Mouse (Mus musculus): ENCODE measurements around the gene Plxnc1. TPM values are rescaled to one million over a fixed set of nuclear protein-coding genes. Genes with fewer than 3 reads are reported as not detected.

The Plxnc1 gene
- total RNA-seq, 1 experiment from 2014 or later, result 61.7 TPM

GRCm38 (mm10) chr10:94958311-94958710 is 13.7 kb upstream of the Plxnc1 start:
- ATAC-seq (replicated peaks; ENCODE audit: low read depth, poor library complexity, severe bottlenecking), result peak; percentile 55

- no peak for ATAC-seq (replicated peaks; ENCODE audit: low read depth, poor library complexity, severe bottlenecking)
Measured at GRCm38 (mm10) chr10:94957705-94958104, 13.1 kb upstream of the Plxnc1 start.

GRCm38 (mm10) chr10:94947915-94948675 is 3.5 kb upstream of the Plxnc1 start:
- ATAC-seq (replicated peaks; ENCODE audit: low read depth, poor library complexity, severe bottlenecking), result 0 out of 2 replicates have a peak, but pooled peaks have one; percentile 20

GRCm38 (mm10) chr10:94947386-94947785 is 2.8 kb upstream of the Plxnc1 start:
- ATAC-seq (replicated peaks; ENCODE audit: low read depth, poor library complexity, severe bottlenecking), result no peak

GRCm38 (mm10) chr10:94945206-94945711 is 624 bp upstream of the Plxnc1 start:
- no peak for ATAC-seq (replicated peaks; ENCODE audit: low read depth, poor library complexity, severe bottlenecking)

GRCm38 (mm10) chr10:94943846-94944690 is 567 bp downstream of the Plxnc1 start:
- no peak for ATAC-seq (replicated peaks; ENCODE audit: low read depth, poor library complexity, severe bottlenecking)

GRCm38 (mm10) chr10:94943401-94943845 is 1.2 kb downstream of the Plxnc1 start:
- ATAC-seq (replicated peaks; ENCODE audit: low read depth, poor library complexity, severe bottlenecking), result peak; percentile 4; the same call in 1 of the 2 replicates

GRCm38 (mm10) chr10:94942449-94943041 is 2.1 kb downstream of the Plxnc1 start:
- peak; percentile 67 for ATAC-seq (replicated peaks; ENCODE audit: low read depth, poor library complexity, severe bottlenecking)

- no peak for ATAC-seq (replicated peaks; ENCODE audit: low read depth, poor library complexity, severe bottlenecking)
Measured at GRCm38 (mm10) chr10:94941551-94941950, 3.1 kb downstream of the Plxnc1 start.

GRCm38 (mm10) chr10:94940786-94941185 is 3.8 kb downstream of the Plxnc1 start:
- ATAC-seq (replicated peaks; ENCODE audit: low read depth, poor library complexity, severe bottlenecking), result no peak

- no peak for ATAC-seq (replicated peaks; ENCODE audit: low read depth, poor library complexity, severe bottlenecking)
Measured at GRCm38 (mm10) chr10:94940061-94940460, 4.6 kb downstream of the Plxnc1 start.

- peak; percentile 36 for ATAC-seq (replicated peaks; ENCODE audit: low read depth, poor library complexity, severe bottlenecking)
Measured at GRCm38 (mm10) chr10:94938899-94939298, 5.7 kb downstream of the Plxnc1 start.

- ATAC-seq (replicated peaks; ENCODE audit: low read depth, poor library complexity, severe bottlenecking), result no peak
Measured at GRCm38 (mm10) chr10:94938320-94938719, 6.3 kb downstream of the Plxnc1 start.

GRCm38 (mm10) chr10:94935270-94935669 is 9.4 kb downstream of the Plxnc1 start:
- ATAC-seq (replicated peaks; ENCODE audit: low read depth, poor library complexity, severe bottlenecking), result peak; percentile 45

- no peak for ATAC-seq (replicated peaks; ENCODE audit: low read depth, poor library complexity, severe bottlenecking)
Measured at GRCm38 (mm10) chr10:94934151-94934614, 10.5 kb downstream of the Plxnc1 start.

- peak; percentile 83 for ATAC-seq (replicated peaks; ENCODE audit: low read depth, poor library complexity, severe bottlenecking)
Measured at GRCm38 (mm10) chr10:94931961-94932832, 12.4 kb downstream of the Plxnc1 start.

GRCm38 (mm10) chr10:94928164-94928563 is 16.5 kb downstream of the Plxnc1 start:
- no peak for ATAC-seq (replicated peaks; ENCODE audit: low read depth, poor library complexity, severe bottlenecking)

- no peak for ATAC-seq (replicated peaks; ENCODE audit: low read depth, poor library complexity, severe bottlenecking)
Measured at GRCm38 (mm10) chr10:94926297-94926696, 18.3 kb downstream of the Plxnc1 start.

GRCm38 (mm10) chr10:94924878-94925277 is 19.8 kb downstream of the Plxnc1 start:
- no peak for ATAC-seq (replicated peaks; ENCODE audit: low read depth, poor library complexity, severe bottlenecking)
